Mouse (Mus musculus) heart, adult 8-10 months (tissue): Measurements from ENCODE around the gene Anapc4. TPM values are rescaled to one million over a fixed set of nuclear protein-coding genes. Genes with fewer than 3 reads are reported as not detected.
A peak's percentile ranks its signal among the peaks of the same experiment; 100 is the strongest.

Experiments used
- DNase-seq: peaks from one replicate; pipeline ENCODE4 v3.0.0; 2022; ENCODE audit warnings: low spot score
- total RNA-seq, 4 experiments: library from RNA; stranded (reverse); gene quantifications; 2 replicates each; pipeline ENCODE4 v1.2.4; 2022

The Anapc4 gene
- total RNA-seq: 10 to 100 TPM; 28.5 to 40.0 (median 34.4) TPM

DNA sequence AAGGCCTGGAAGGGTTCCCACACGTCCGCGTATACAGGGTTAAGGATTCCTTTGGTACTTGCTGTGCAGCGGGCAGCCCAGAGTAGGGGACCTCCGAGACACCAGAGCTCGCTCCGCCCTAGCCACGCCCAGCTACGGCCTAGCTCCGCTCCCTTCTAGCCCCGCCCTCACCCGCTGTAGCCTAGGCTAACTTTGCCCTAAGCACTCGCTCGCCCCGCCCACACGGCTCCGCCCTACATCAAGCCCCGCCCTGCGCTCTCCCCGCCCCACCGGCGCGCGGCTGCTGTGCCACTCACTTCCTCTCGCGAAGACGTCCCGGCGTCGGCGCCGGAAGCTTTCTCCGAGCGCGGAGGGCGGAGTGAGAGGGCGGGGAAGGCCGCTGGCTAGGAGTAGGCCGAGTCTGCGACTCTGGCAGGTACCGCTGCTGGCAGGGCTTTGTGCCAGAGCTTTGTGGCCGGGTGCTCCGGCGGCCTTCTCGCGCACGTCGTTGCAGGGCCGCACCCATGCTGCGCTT lies at the start of gene Anapc4:
Gene Anapc4 (plus strand): TSS at position 252 of the 514 bp plus-strand sequence.
- DNase-seq: peak; percentile 99

DNA sequence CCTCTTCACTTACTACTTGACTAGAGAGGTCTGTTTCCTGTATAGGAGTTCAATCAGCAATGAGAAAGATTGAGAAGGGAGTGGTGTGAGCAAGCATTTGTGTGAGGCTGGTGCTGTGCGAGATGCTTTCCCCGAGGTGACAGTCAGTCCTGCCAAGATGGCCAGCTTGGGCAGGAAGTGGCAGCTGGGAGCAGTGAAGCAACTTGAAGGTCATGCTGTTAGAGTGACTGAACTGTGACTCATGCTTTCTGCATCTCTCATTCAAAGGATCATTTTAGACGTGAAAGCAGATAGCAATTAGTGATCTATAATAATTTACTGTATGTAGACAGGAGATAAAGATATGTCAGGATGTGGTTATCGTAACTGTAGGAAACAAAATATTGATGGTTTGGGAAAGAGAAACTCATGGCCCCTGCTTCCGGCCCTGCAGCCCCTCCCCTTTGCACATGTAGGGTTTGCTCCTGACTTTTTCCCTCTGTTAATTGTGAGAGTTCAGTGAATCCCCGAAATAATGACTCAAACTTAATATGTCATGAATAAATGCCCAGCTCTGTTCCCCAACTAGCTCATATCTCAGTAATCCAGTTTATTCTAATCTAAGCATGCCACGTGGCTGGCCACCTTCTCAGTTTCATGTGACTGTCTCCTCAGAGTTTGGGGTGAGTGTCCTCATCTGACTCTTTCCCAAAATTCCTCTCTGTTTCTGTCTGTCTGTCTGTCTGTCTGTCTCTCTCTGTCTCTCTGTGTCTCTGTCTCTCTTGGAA lies 47.1 kb upstream of the Anapc4 start:
- no peak for DNase-seq

- no peak for DNase-seq
Observed at GRCm38 (mm10) chr5:52793230-52793629, 40.6 kb upstream of the Anapc4 start.

DNA sequence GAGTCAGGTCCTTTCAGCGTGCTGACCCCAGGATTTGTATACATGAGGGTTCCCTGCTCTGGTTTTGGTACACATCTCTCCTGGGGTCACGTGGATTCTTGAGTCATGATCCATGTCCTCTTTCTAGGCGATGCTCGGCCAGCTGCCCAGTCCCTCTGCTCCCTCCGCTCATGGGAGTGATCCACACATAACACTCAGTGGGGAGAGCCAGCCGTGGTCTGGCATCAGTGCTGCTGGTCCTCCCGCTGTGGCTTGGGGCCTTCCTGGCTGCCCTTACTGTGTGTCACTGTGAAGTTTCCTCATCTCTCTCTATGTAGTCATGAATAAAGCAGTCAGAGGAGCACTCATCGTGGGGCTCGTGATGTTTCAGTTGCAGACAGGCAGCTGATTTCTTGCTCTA lies 39.7 kb upstream of the Anapc4 start:
- DNase-seq: no peak

DNA sequence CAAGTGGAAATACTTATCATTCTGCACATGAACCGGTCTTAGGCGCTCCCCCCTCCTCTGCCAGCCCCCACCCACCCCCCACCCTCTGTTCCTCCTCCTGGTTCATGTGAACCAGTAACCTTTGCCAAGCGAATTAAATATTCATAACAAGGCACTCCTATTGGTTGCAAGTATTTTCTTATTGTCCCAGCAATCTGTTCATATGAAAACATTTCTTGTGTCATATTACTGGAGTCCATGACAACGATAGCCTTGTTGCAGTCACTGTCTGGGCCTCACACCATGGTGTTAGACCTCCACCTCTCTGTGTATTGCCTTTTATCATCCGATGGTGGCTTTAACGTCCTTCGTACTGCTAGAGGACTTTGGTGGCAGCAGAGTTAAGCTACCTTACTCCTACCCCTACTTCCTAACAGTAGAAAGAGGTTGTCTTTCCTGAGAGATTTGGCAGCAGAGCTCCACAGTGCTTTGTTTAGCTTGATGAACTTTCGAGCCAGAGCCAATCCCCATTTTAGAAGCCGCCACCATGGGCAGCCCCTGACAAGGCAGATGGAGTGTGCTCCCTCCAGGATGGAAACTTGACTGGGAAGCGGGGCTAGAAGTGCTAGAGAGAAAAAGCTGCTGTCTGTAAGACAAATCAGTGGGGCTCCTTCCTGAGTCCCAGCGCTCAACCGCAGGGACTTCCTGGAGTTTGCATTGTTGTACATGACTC lies 34.4 kb upstream of the Anapc4 start:
- DNase-seq: no peak

- no peak for DNase-seq
Observed at GRCm38 (mm10) chr5:52805801-52806200, 28.0 kb upstream of the Anapc4 start.

DNA sequence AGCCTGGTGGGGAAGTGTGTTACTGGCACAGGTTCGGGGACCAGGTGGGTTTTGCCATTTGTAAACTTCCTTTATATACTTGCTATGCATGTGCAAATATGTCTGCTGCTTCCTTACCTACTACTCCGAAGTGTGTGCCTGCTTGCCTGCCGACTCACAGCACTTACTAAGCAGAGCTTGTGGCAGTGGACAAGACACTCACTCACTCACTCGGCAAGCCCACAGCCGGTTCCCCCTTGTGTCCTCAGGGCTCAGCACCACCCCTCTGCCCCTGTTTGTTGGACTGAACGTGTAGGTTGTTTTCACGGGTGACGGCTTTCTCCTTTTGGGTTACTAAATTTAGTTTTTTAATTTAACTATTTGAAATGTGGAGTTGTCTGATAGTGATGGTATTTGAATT lies 27.5 kb upstream of the Anapc4 start:
- DNase-seq: no peak

- DNase-seq: no peak
Observed at GRCm38 (mm10) chr5:52807030-52807429, 26.8 kb upstream of the Anapc4 start.

DNA sequence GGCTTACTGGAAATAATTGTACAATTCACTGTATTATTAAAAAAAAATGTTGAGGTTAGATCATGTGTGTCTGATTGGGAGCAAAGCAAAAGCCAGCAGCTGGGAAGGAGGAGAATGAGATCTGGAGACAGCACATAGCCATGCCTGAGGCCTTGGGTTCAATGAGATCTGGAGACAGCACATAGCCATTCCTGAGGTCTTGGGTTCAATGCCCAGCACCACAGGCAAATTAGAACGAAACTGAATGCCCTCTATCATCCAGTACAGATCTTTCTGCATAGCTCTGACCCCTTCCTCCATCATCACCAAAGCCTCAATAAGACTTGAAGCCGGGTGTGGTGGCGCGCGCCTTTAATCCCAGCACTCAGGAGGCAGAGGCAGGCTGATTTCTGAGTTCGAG lies 23.4 kb upstream of the Anapc4 start:
- DNase-seq: no peak

GRCm38 (mm10) chr5:52811056-52811455 lies 22.8 kb upstream of the Anapc4 start:
- DNase-seq: no peak

- DNase-seq: no peak
Observed at GRCm38 (mm10) chr5:52812456-52812855, 21.4 kb upstream of the Anapc4 start.

- DNase-seq: no peak
Observed at GRCm38 (mm10) chr5:52813312-52813711, 20.5 kb upstream of the Anapc4 start.

DNA sequence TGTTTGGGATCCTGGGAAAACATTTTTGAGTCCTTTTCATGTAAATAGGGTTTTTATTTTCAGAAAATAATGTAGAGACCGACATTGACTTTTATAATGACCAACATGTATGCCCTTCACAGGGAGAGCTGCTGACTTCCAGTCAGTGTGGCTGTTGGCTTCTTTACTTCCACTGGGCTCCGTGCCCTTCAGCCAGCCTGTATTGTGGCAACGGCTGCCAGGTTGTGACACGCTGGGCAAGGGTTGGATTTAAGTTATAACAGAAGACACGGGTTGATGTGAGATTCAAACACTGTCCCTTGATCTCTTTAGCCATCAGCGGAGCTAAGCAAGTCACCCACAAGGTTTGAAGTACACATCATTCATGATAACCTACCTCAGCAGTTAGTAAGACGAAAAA lies 15.1 kb upstream of the Anapc4 start:
- DNase-seq: no peak

GRCm38 (mm10) chr5:52821691-52822090 lies 12.1 kb upstream of the Anapc4 start:
- peak; percentile 56 for DNase-seq

- DNase-seq: no peak
Observed at GRCm38 (mm10) chr5:52827923-52828322, 5.9 kb upstream of the Anapc4 start.

DNA sequence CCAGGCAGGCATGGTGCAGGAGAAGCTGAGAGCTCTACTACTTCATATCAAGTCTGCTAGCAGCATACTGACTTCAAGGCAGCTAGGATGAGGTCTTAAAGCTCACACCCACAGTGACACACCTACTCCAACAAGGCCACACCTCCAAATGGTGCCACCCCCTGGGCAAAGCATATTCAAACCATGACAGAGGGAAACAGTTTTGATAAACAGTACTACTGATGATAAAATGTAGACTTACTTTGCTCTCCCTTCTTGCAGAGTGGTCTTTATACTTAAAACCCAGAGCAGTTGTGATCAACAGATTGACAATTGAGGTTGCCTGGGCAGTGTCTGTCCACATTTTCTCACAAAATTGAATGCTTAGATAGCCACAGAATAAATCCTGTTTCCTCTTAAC lies 807 bp upstream of the Anapc4 start:
- DNase-seq: no peak

- no peak for DNase-seq
Observed at GRCm38 (mm10) chr5:52834386-52834785, 574 bp downstream of the Anapc4 start.

- no peak for DNase-seq
Observed at GRCm38 (mm10) chr5:52844319-52844718, 10.5 kb downstream of the Anapc4 start.

GRCm38 (mm10) chr5:52855727-52856126 lies 21.9 kb downstream of the Anapc4 start:
- no peak for DNase-seq

- DNase-seq: no peak
Observed at GRCm38 (mm10) chr5:52864446-52864845, 30.6 kb downstream of the Anapc4 start.

GRCm38 (mm10) chr5:52865825-52866224 lies 32.0 kb downstream of the Anapc4 start:
- peak; percentile 70 for DNase-seq

DNA sequence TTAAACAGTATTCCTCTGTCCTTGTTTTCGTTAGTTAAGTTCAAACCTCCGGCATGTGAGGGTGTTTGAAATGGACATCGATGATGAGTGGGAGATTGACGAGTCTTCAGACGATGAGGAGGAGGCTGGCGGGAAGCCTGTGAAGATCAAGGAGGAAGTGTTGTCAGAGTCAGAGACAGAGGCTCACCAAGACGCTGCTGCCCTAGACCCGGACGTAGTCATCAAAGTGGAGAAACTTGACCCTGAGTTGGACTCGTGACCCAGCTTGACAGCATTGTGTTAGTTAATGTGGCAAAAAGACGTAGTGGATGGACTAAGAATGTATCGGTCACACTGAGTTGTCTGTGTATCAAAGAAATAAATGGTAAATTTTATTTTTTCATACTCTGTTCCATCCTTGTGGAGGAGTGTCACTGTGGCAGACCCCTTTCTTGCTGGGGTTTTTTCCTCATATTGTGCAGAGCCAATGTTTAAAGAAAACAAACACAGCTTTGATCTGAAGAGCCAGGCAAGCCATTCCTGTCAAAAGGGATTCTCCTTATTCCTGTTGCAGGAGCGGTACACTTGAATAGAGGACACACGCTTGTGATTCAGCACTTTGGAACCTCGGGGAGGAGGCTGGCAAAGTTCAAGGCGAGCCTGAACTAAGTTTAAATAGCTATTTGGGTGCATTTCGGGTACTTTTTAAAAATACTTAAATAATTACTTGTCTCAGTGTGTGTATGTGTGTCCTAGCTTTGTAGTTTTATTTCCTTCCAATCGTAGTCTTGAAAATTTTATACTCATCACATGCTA lies 32.7 kb downstream of the Anapc4 start:
- DNase-seq: no peak
